Mouse (Mus musculus) inflammation-experienced regulatory T-cells, adult 16 weeks (primary cell): ENCODE results near the gene Myt1l. TPM values are rescaled to one million over a fixed set of nuclear protein-coding genes. Genes with fewer than 3 reads are reported as not detected.

Source experiments
- polyA plus RNA-seq: library from polyadenylated mRNA; unstranded; fragments of 100-300 nt; shearing (Covaris generic); gene quantifications from one replicate; pipeline ENCODE4 v1.2.1, GENCODE M21; 2017

Gene Myt1l
- not detected for polyA plus RNA-seq

GRCm38 (mm10) chr12:29528031-29528771 lies at the start of gene Myt1l:
Gene Myt1l, plus strand, starts transcription at chr12:29528384.

DNA sequence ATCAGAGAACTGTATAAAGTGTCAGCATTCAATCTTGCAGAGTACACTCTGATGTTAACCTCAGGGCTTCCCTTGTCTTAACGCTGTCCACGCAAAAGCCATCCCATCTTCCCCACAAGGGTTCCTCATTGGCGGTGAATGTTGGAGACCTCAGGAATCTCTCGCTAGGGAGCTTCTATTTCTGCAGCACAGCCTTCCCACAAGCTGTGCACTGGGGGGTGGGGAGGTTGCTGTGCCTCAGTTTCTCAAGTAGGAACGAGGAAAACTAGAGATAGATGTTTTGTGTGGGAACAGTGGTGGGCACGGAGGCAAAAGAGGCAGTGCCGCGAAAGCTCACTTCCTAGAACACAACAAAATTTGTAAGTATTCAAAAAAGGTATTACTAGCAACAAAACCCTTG lies 409.1 kb downstream of the Myt1l start, which contains the start of gene Pxdn:
Gene Pxdn, plus strand, starts transcription at position 301 of the 400 bp plus-strand sequence.

